Mouse (Mus musculus) splenic B cell, adult 2 months (primary cell): Measurements from ENCODE around the gene Rab27a.

Experiments used
- DNase-seq: peaks from one replicate; pipeline ENCODE4 v3.0.0-alpha.2; 2011; ENCODE audit warnings: low read depth, low spot score
- H3K27me3 ChIP-seq: 2 replicates; pipeline ENCODE4 v1.6.1; 2012; ENCODE audit warnings: mild to moderate bottlenecking, low read length, moderate library complexity, mixed read lengths; ENCODE audit not compliant: control insufficient read depth, poor library complexity, insufficient read depth, severe bottlenecking
- H3K36me3 ChIP-seq: 2 replicates; pipeline ENCODE4 v1.6.1; 2012; ENCODE audit warnings: mild to moderate bottlenecking, low read length, moderate library complexity, mixed read lengths; ENCODE audit not compliant: control insufficient read depth, poor library complexity, insufficient read depth, severe bottlenecking

Gene Rab27a

GRCm38 (mm10) chr9:73127457-73127856 lies 82.8 kb downstream of the Rab27a start:
- DNase-seq = no peak
- Histone ChIP-seq H3K27me3 (no peaks in the 10 kb centered on the region), H3K36me3 (peaks cover 16% of the 10 kb centered on the region; the same call in 1 of the 2 replicates)

GRCm38 (mm10) chr9:73129875-73130274 lies 85.2 kb downstream of the Rab27a start:
- DNase-seq = no peak
- no peaks in the 10 kb centered on the region for H3K27me3 ChIP-seq
- peaks cover 12% of the 10 kb centered on the region; the same call in 1 of the 2 replicates for H3K36me3 ChIP-seq

GRCm38 (mm10) chr9:73130529-73130928 lies 85.9 kb downstream of the Rab27a start:
- H3K27me3 ChIP-seq = no peaks in the 10 kb centered on the region
- DNase-seq = no peak
- H3K36me3 ChIP-seq = peaks cover 10% of the 10 kb centered on the region; the same call in 1 of the 2 replicates

- Histone ChIP-seq H3K27me3 (no peaks in the 10 kb centered on the region), H3K36me3 (no peaks in the 10 kb centered on the region)
- no peak for DNase-seq
Observed at GRCm38 (mm10) chr9:73137341-73137886, 92.8 kb downstream of the Rab27a start.
